Mouse (Mus musculus) heart, postnatal 10 days (tissue): ENCODE results near the gene Pla2g15. TPM values are rescaled to one million over a fixed set of nuclear protein-coding genes. Genes with fewer than 3 reads are reported as not detected.

Experiments
- DNase-seq, 2 experiments: peaks; one replicate each; pipeline ENCODE4 v3.0.0; 2021
- intact Hi-C: fragments of 180-260 bp; cut with DNase I; formaldehyde crosslinking; loops from one replicate; pipeline ENCODE4 v1.15.1; 2025
- total RNA-seq, 2 experiments: library from RNA; stranded (reverse); gene quantifications; 2 replicates each; pipeline ENCODE4 v1.2.3; 2021

Gene Pla2g15
- total RNA-seq, 2 experiments from 2014 or later = 6.9 to 8.0 TPM

GRCm38 (mm10) chr8:106134751-106135571 is 15.2 kb upstream of the Pla2g15 start:
- intact Hi-C loops = no loop called here
- DNase-seq = no peak

- no peak for DNase-seq
- intact Hi-C loops = no loop called here
Observed at GRCm38 (mm10) chr8:106135672-106136071, 14.5 kb upstream of the Pla2g15 start.

GRCm38 (mm10) chr8:106136156-106137130 is 13.8 kb upstream of the Pla2g15 start, which contains the start of gene Esrp2:
Esrp2 (minus strand) TSS chr8:106136974.
- intact Hi-C loops = no loop called here
- DNase-seq = peak in 1 of 2 experiments; percentile 58

GRCm38 (mm10) chr8:106137218-106137905 is 12.8 kb upstream of the Pla2g15 start:
- intact Hi-C loops = no loop called here
- peak in 1 of 2 experiments; percentile 27 for DNase-seq

GRCm38 (mm10) chr8:106137906-106138477 is 12.2 kb upstream of the Pla2g15 start:
- intact Hi-C loops = no loop called here
- DNase-seq = peak; percentile 68 to 74

GRCm38 (mm10) chr8:106138616-106139015 is 11.6 kb upstream of the Pla2g15 start:
- no peak for DNase-seq
- intact Hi-C loops = no loop called here

- no peak for DNase-seq
- intact Hi-C loops = loop anchor here (1.0 to 5.0 kb wide), 3 partner anchors 25 to 262 kb away; no protein-coding TSS in a partner anchor
Observed at GRCm38 (mm10) chr8:106140191-106140590, 10.0 kb upstream of the Pla2g15 start.

GRCm38 (mm10) chr8:106140769-106141168 is 9.4 kb upstream of the Pla2g15 start:
- intact Hi-C loops = loop anchor here (1.0 to 5.0 kb wide), 4 partner anchors 24 to 262 kb away; no protein-coding TSS in a partner anchor
- peak; percentile 86 to 92 for DNase-seq

- intact Hi-C loops = no loop called here
- DNase-seq = peak in 1 of 2 experiments; percentile 26
Observed at GRCm38 (mm10) chr8:106145331-106145730, 4.9 kb upstream of the Pla2g15 start.

GRCm38 (mm10) chr8:106146014-106146413 is 4.2 kb upstream of the Pla2g15 start:
- DNase-seq = no peak
- intact Hi-C loops = no loop called here

GRCm38 (mm10) chr8:106147868-106148565 is 2.2 kb upstream of the Pla2g15 start:
- intact Hi-C loops = no loop called here
- DNase-seq = peak in 1 of 2 experiments; percentile 47

- intact Hi-C loops = no loop called here
- no peak for DNase-seq
Observed at GRCm38 (mm10) chr8:106149025-106149424, 1.2 kb upstream of the Pla2g15 start.

GRCm38 (mm10) chr8:106150653-106151000 is 428 bp downstream of the Pla2g15 start:
- no peak for DNase-seq
- intact Hi-C loops = no loop called here

- intact Hi-C loops = no loop called here
Observed at GRCm38 (mm10) chr8:106151041-106151440, 842 bp downstream of the Pla2g15 start.

GRCm38 (mm10) chr8:106152876-106153275 is 2.7 kb downstream of the Pla2g15 start:
- no peak for DNase-seq
- intact Hi-C loops = no loop called here

More at GRCm38 (mm10) chr8:106151041-106151440, 842 bp downstream of the Pla2g15 start:
- peak in 1 of 2 experiments; percentile 20 for DNase-seq

- intact Hi-C loops = no loop called here
- no peak for DNase-seq
Observed at GRCm38 (mm10) chr8:106157419-106157818, 7.2 kb downstream of the Pla2g15 start.

- DNase-seq = peak; percentile 59 to 63
- intact Hi-C loops = no loop called here
Observed at GRCm38 (mm10) chr8:106158381-106158780, 8.2 kb downstream of the Pla2g15 start.

GRCm38 (mm10) chr8:106159876-106160275 is 9.7 kb downstream of the Pla2g15 start:
- DNase-seq = no peak
- intact Hi-C loops = no loop called here

- intact Hi-C loops = no loop called here
- no peak for DNase-seq
Observed at GRCm38 (mm10) chr8:106163251-106163650, 13.1 kb downstream of the Pla2g15 start.
